Mouse (Mus musculus) adrenal gland, adult 18-20 months (tissue): ENCODE results near the gene Rnf38. TPM values are rescaled to one million over a fixed set of nuclear protein-coding genes. Genes with fewer than 3 reads are reported as not detected.

ENCODE experiments used
- microRNA-seq, 2 experiments: library from miRNA; unstranded; fragments of <30 nt; microRNA quantifications; one replicate each; pipeline ENCODE4 v1.2.0; 2021; ENCODE audit warnings: borderline number of aligned reads in 2 of 2
- total RNA-seq, 2 experiments: library from RNA; stranded (reverse); gene quantifications; 1 replicate in 1 of 2; 2 replicates in 1 of 2; pipeline ENCODE4 v1.2.3; 2021

The Rnf38 gene
- total RNA-seq, 2 experiments from 2014 or later, result 30.4 to 33.2 TPM

Small RNAs within 50 kb of the gene (microRNA-seq; reads per million reads assigned to microRNA genes)
- 0 reads per million in 2 experiments for gene Mir5106

Other genes with a start within 250 kb of the Rnf38 start
- gene Clta, start 229.3 kb downstream of the Rnf38 start, total RNA-seq, result 100 to 1,000 TPM; 169 to 180 TPM
- gene Gne, start 149.6 kb downstream of the Rnf38 start, total RNA-seq, result 10 to 100 TPM; 30.1 to 35.3 TPM
- gene Melk, start 67.1 kb upstream of the Rnf38 start, total RNA-seq, result under 1 TPM; 0.29 to 0.30 TPM